ENCODE assay signal across 8 mouse cellular contexts in the genomic region with DNA sequence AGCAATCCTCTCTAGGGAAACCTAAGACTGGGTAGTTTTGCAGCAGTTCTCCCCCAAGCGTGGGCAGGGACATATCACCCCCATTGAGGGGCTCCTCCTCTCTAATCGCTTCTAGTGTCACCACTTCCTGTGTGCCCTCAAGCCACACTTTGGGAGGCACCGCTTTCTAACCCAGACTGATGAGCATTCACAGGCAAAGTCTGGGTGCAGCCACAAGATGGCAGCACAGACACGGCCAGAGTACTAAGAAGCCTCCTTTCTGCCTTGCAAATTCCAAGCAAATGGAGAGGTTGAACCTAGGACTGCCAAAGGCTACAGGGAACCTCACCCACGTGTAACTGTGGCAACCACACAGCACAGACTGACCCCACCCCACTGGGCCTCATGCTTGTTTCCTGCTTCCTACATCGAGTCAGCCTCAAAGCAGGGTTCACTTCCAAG. TPM values are rescaled to one million over a fixed set of nuclear protein-coding genes. Genes with fewer than 3 reads are reported as not detected.
DNase-seq lines count a peak whose midpoint lies in the region; ATAC-seq and TF ChIP-seq lines count a peak whose summit lies in the region.

No protein-coding gene starts in this region.

- peak; percentile 90 for TF ChIP-seq CTCF in liver, adult 2 months (IDR thresholded peaks at IDR 0.05; ENCODE audit: low read depth, low read length)

- H3K79me2 ChIP-seq in liver, adult 2 months (ENCODE audit: control insufficient read depth, insufficient read depth, low read length), result no peaks in the 10 kb centered on the region

- ATAC-seq in embryonic facial prominence, embryonic 13.5 days (ENCODE audit: insufficient number of reproducible peaks, insufficient read depth, low FRiP score, low TSS enrichment, low read depth), result peak; percentile 66; the same call in 1 of the 2 replicates
- peak; percentile 58 for ATAC-seq in kidney, embryonic 14.5 days (ENCODE audit: low FRiP score, low TSS enrichment)
- peak; percentile 52 for ATAC-seq in monocyte, adult 5-6 weeks (replicated peaks; ENCODE audit: insufficient number of reproducible peaks, low FRiP score, low TSS enrichment, poor library complexity, severe bottlenecking)

- WGBS in embryonic facial prominence, embryonic 13.5 days, result under 1% methylated on average over 6 of the region's 6 CpGs
- WGBS in heart, embryonic 10.5 days, result 3% methylated on average over 6 of the region's 6 CpGs
- WGBS in kidney, embryonic 14.5 days, result 5% methylated on average over 6 of the region's 6 CpGs
- 4% methylated on average over 6 of the region's 6 CpGs for WGBS in liver, adult 2 months

- no peak overlapping the region for H3K27ac ChIP-seq in embryonic facial prominence, embryonic 13.5 days
- H3K27ac ChIP-seq in heart, embryonic 10.5 days, result no peak overlapping the region
- H3K27ac ChIP-seq in kidney, embryonic 14.5 days (ENCODE audit: low read depth, low read length), result peak overlapping the region; percentile 6; the same call in 1 of the 2 replicates
- no peak overlapping the region for H3K27ac ChIP-seq in liver, adult 2 months (replicated peaks; ENCODE audit: insufficient read depth, low read depth, low read length)

- peaks cover 5% of the 10 kb centered on the region; the same call in 1 of the 2 replicates for H3K36me3 ChIP-seq in embryonic facial prominence, embryonic 13.5 days
- H3K36me3 ChIP-seq in heart, embryonic 10.5 days, result no peaks in the 10 kb centered on the region; the same call in 1 of the 2 replicates
- H3K36me3 ChIP-seq in kidney, embryonic 14.5 days (ENCODE audit: control insufficient read depth, insufficient read depth, low read length), result peaks cover 1% of the 10 kb centered on the region; the same call in 1 of the 2 replicates
- no peaks in the 10 kb centered on the region for H3K36me3 ChIP-seq in liver, adult 2 months (ENCODE audit: control insufficient read depth, insufficient read depth, low read length)
- no peaks in the 10 kb centered on the region; the same call in none of the 2 replicates for H3K36me3 ChIP-seq in splenic B cell, adult 2 months (ENCODE audit: control insufficient read depth, insufficient read depth, low read length, poor library complexity, severe bottlenecking)

- TF ChIP-seq POLR2A in liver, adult 2 months (IDR thresholded peaks at IDR 0.05; ENCODE audit: extremely low read depth, insufficient read depth, low read length), result no peak

- peak overlapping the region; percentile 54 for H3K9ac ChIP-seq in embryonic facial prominence, embryonic 13.5 days
- no peak overlapping the region for H3K9ac ChIP-seq in kidney, embryonic 14.5 days (ENCODE audit: low read depth, low read length)
- H3K9ac ChIP-seq in liver, adult 2 months (ENCODE audit: low read depth, low read length), result no peak overlapping the region

- peak; percentile 90 for DNase-seq in A20 (ENCODE audit: low read depth, low spot score)
- peak; percentile 77 for DNase-seq in adrenal gland, postnatal 25 days
- DNase-seq in heart, embryonic 10.5 days (ENCODE audit: low spot score), result peak; percentile 91
- peak; percentile 66 for DNase-seq in liver, adult 2 months (ENCODE audit: extremely low read depth, low read depth, low spot score)
- DNase-seq in splenic B cell, adult 2 months (ENCODE audit: low read depth, low spot score), result peak; percentile 90

- no peak overlapping the region for H3K4me3 ChIP-seq in embryonic facial prominence, embryonic 13.5 days
- H3K4me3 ChIP-seq in heart, embryonic 10.5 days, result no peak overlapping the region; the same call in 1 of the 2 replicates
- no peak overlapping the region for H3K4me3 ChIP-seq in kidney, embryonic 14.5 days (ENCODE audit: low read length)
- H3K4me3 ChIP-seq in liver, adult 2 months (ENCODE audit: insufficient read depth, low read depth, low read length), result no peak overlapping the region

- H3K9me3 ChIP-seq in embryonic facial prominence, embryonic 13.5 days, result no peaks in the 10 kb centered on the region
- no peaks in the 10 kb centered on the region for H3K9me3 ChIP-seq in heart, embryonic 10.5 days
- no peaks in the 10 kb centered on the region for H3K9me3 ChIP-seq in kidney, embryonic 14.5 days (ENCODE audit: control insufficient read depth, low read length)

- peaks cover 32% of the 10 kb centered on the region for H3K4me1 ChIP-seq in embryonic facial prominence, embryonic 13.5 days
- H3K4me1 ChIP-seq in heart, embryonic 10.5 days, result peaks cover 48% of the 10 kb centered on the region
- H3K4me1 ChIP-seq in kidney, embryonic 14.5 days (ENCODE audit: control insufficient read depth, insufficient read depth, low read length), result peaks cover 4% of the 10 kb centered on the region; the same call in 1 of the 2 replicates
- peaks cover 5% of the 10 kb centered on the region; the same call in 1 of the 2 replicates for H3K4me1 ChIP-seq in liver, adult 2 months (ENCODE audit: control insufficient read depth, insufficient read depth, low read length)

- H3K4me2 ChIP-seq in embryonic facial prominence, embryonic 13.5 days, result peak overlapping the region; percentile 39
- peak overlapping the region; percentile 3; the same call in 1 of the 2 replicates for H3K4me2 ChIP-seq in kidney, embryonic 14.5 days (replicated peaks; ENCODE audit: low read depth, low read length)

- peaks cover 44% of the 10 kb centered on the region for H3K27me3 ChIP-seq in embryonic facial prominence, embryonic 13.5 days
- H3K27me3 ChIP-seq in heart, embryonic 10.5 days (ENCODE audit: insufficient read depth, poor library complexity, severe bottlenecking), result peaks cover 32% of the 10 kb centered on the region
- H3K27me3 ChIP-seq in kidney, embryonic 14.5 days (ENCODE audit: control insufficient read depth, insufficient read depth, low read length), result no peaks in the 10 kb centered on the region
- H3K27me3 ChIP-seq in liver, adult 2 months (ENCODE audit: control insufficient read depth, insufficient read depth, low read length), result no peaks in the 10 kb centered on the region
- no peaks in the 10 kb centered on the region for H3K27me3 ChIP-seq in splenic B cell, adult 2 months (ENCODE audit: control insufficient read depth, insufficient read depth, low read length, poor library complexity, severe bottlenecking)

RNA-seq across cellular contexts. Expression of a gene that starts 3.3 kb away (rescaled TPM):
- total RNA-seq in adrenal gland, postnatal 25 days (2021), result 28.1 and 33.9 TPM in 2 replicates
- 5.1 and 6.1 TPM in 2 replicates for polyA plus RNA-seq in embryonic facial prominence, embryonic 13.5 days (2015; fragmentation: Nextera tagmentation; extraction: Ambion mirVana)
- polyA plus RNA-seq in heart, embryonic 10.5 days (2016; fragmentation: Nextera tagmentation; extraction: Ambion mirVana), result 7.7 and 8.4 TPM in 2 replicates
- 6.8 and 11.3 TPM in 2 replicates for polyA plus RNA-seq in kidney, embryonic 14.5 days (2014; fragmentation: Nextera tagmentation; extraction: Ambion mirVana)
- 4.6 TPM in 2 replicates for total RNA-seq in liver, adult 2 months (2014; rRNA removed)
- 4.3 and 7.0 TPM in 2 replicates for polyA plus RNA-seq in liver, adult 2 months (2012; rRNA removed)
- 28.8 to 64.7 TPM (median 31.0 TPM) in 3 replicates for total RNA-seq in monocyte, adult 5-6 weeks (2017)

RNA-seq across cellular contexts. Expression of a gene that starts 12.8 kb away (rescaled TPM):
- total RNA-seq in adrenal gland, postnatal 25 days (2021), result 2.2 and 4.0 TPM in 2 replicates
- 15.0 and 16.7 TPM in 2 replicates for polyA plus RNA-seq in embryonic facial prominence, embryonic 13.5 days (2015; fragmentation: Nextera tagmentation; extraction: Ambion mirVana)
- polyA plus RNA-seq in heart, embryonic 10.5 days (2016; fragmentation: Nextera tagmentation; extraction: Ambion mirVana), result 5.7 and 5.9 TPM in 2 replicates
- polyA plus RNA-seq in kidney, embryonic 14.5 days (2014; fragmentation: Nextera tagmentation; extraction: Ambion mirVana), result 8.7 and 21.0 TPM in 2 replicates
- total RNA-seq in liver, adult 2 months (2014; rRNA removed), result 0.74 and 2.1 TPM in 2 replicates
- 1.5 and 1.6 TPM in 2 replicates for polyA plus RNA-seq in liver, adult 2 months (2012; rRNA removed)
- total RNA-seq in monocyte, adult 5-6 weeks (2017), result 22.3 to 51.8 TPM (median 24.4 TPM) in 3 replicates

RNA-seq across cellular contexts. Expression of a gene that starts 17.9 kb away (rescaled TPM):
- total RNA-seq in adrenal gland, postnatal 25 days (2021), result 61.8 and 66.9 TPM in 2 replicates
- 110 and 114 TPM in 2 replicates for polyA plus RNA-seq in embryonic facial prominence, embryonic 13.5 days (2015; fragmentation: Nextera tagmentation; extraction: Ambion mirVana)
- 90.9 and 99.8 TPM in 2 replicates for polyA plus RNA-seq in heart, embryonic 10.5 days (2016; fragmentation: Nextera tagmentation; extraction: Ambion mirVana)
- 72.7 and 101 TPM in 2 replicates for polyA plus RNA-seq in kidney, embryonic 14.5 days (2014; fragmentation: Nextera tagmentation; extraction: Ambion mirVana)
- 18.4 and 19.1 TPM in 2 replicates for total RNA-seq in liver, adult 2 months (2014; rRNA removed)
- polyA plus RNA-seq in liver, adult 2 months (2012; rRNA removed), result 22.4 and 27.5 TPM in 2 replicates
- 82.8 to 113 TPM (median 105 TPM) in 3 replicates for total RNA-seq in monocyte, adult 5-6 weeks (2017)

RNA-seq across cellular contexts. Expression of a gene that starts 21.1 kb away (rescaled TPM):
- not detected in 2 replicates for total RNA-seq in adrenal gland, postnatal 25 days (2021)
- 0.15 TPM in 1 of 2 replicates, not detected in the other for polyA plus RNA-seq in embryonic facial prominence, embryonic 13.5 days (2015; fragmentation: Nextera tagmentation; extraction: Ambion mirVana)
- polyA plus RNA-seq in heart, embryonic 10.5 days (2016; fragmentation: Nextera tagmentation; extraction: Ambion mirVana), result 0.10 TPM in 1 of 2 replicates, not detected in the other
- 0.49 and 0.54 TPM in 2 replicates for polyA plus RNA-seq in kidney, embryonic 14.5 days (2014; fragmentation: Nextera tagmentation; extraction: Ambion mirVana)
- not detected in 2 replicates for total RNA-seq in liver, adult 2 months (2014; rRNA removed)
- not detected in 2 replicates for polyA plus RNA-seq in liver, adult 2 months (2012; rRNA removed)
- total RNA-seq in monocyte, adult 5-6 weeks (2017), result not detected in 3 replicates

RNA-seq across cellular contexts. Expression of a gene that starts 25.2 kb away (rescaled TPM):
- 0.46 TPM in 1 of 2 replicates, not detected in the other for total RNA-seq in adrenal gland, postnatal 25 days (2021)
- polyA plus RNA-seq in embryonic facial prominence, embryonic 13.5 days (2015; fragmentation: Nextera tagmentation; extraction: Ambion mirVana), result not detected in 2 replicates
- 0.92 TPM in 1 of 2 replicates, not detected in the other for polyA plus RNA-seq in heart, embryonic 10.5 days (2016; fragmentation: Nextera tagmentation; extraction: Ambion mirVana)
- 0.55 TPM in 1 of 2 replicates, not detected in the other for polyA plus RNA-seq in kidney, embryonic 14.5 days (2014; fragmentation: Nextera tagmentation; extraction: Ambion mirVana)
- not detected in 2 replicates for total RNA-seq in liver, adult 2 months (2014; rRNA removed)
- 0.07 TPM in 1 of 2 replicates, not detected in the other for polyA plus RNA-seq in liver, adult 2 months (2012; rRNA removed)
- total RNA-seq in monocyte, adult 5-6 weeks (2017), result not detected in 3 replicates
